Mouse (Mus musculus): ENCODE data around the gene Mybbp1a. TPM values are rescaled to one million over a fixed set of nuclear protein-coding genes. Genes with fewer than 3 reads are reported as not detected.

Gene Mybbp1a
- total and polyA plus RNA-seq, 3 experiments: 174 to 816 (median 245) TPM

GRCm38 (mm10) chr11:72420460-72421122, 20.6 kb upstream of the Mybbp1a start:
- TF ChIP-seq SMC3 (IDR thresholded peaks at IDR 0.05; ENCODE audit: low read depth, low read length) (no peak), KAT2A (IDR thresholded peaks at IDR 0.05; ENCODE audit: insufficient replicate concordance, low read length) (no peak), MAZ (IDR thresholded peaks at IDR 0.05; ENCODE audit: low read depth, low read length) (no peak), NRF1 (IDR thresholded peaks at IDR 0.05; ENCODE audit: low read depth, low read length) (no peak), MEF2A (IDR thresholded peaks at IDR 0.05; ENCODE audit: borderline replicate concordance, low read depth, low read length) (no peak), GABPA (IDR thresholded peaks at IDR 0.05; ENCODE audit: insufficient replicate concordance, low read depth, low read length) (no peak), PAX5 (IDR thresholded peaks at IDR 0.05; ENCODE audit: low read length) (no peak), TBP (conservative IDR thresholded peaks at IDR 0.05; ENCODE audit: low read depth, low read length) (no peak), ETS1 (conservative IDR thresholded peaks at IDR 0.05; ENCODE audit: low read depth, low read length) (no peak), IRF4 (IDR thresholded peaks at IDR 0.05; ENCODE audit: low read depth, low read length) (no peak), ZC3H11A (IDR thresholded peaks at IDR 0.05; ENCODE audit: low read depth, low read length) (no peak), EP300 (IDR thresholded peaks at IDR 0.05; ENCODE audit: low read length) (no peak), E2F4 (IDR thresholded peaks at IDR 0.05; ENCODE audit: insufficient replicate concordance, low read depth, low read length) (no peak), ZNF384 (IDR thresholded peaks at IDR 0.05; ENCODE audit: low read depth, low read length) (no peak), CTCF (conservative IDR thresholded peaks at IDR 0.05 in 1 of 2, IDR thresholded peaks at IDR 0.05 in 1 of 2; ENCODE audit: low read depth in 2 of 2, low read length in 2 of 2) (no peak), ZKSCAN1 (IDR thresholded peaks at IDR 0.05; ENCODE audit: borderline replicate concordance, low read depth, low read length) (no peak), RAD21 (IDR thresholded peaks at IDR 0.05; ENCODE audit: low read depth, low read length) (no peak), MAX (IDR thresholded peaks at IDR 0.05; ENCODE audit: low read length) (no peak), ELF1 (IDR thresholded peaks at IDR 0.05; ENCODE audit: low read depth, low read length) (no peak), MXI1 (IDR thresholded peaks at IDR 0.05; ENCODE audit: low read depth, low read length) (no peak)
- dilution Hi-C loops (cut with MboI; ENCODE audit: extremely low pct_ligation_motif_present, extremely low pct_unique_long_range_greater_than_20kb, low sequenced_read_pairs): no loop called here

More at GRCm38 (mm10) chr11:72420460-72421122, 20.6 kb upstream of the Mybbp1a start:
- in situ Hi-C loops (cut with MboI; ENCODE audit: low pct_ligation_motif_present, low pct_unique_long_range_greater_than_20kb, low sequenced_read_pairs): loop anchor here (5.0 kb wide), 1 partner anchor 78 kb away; no protein-coding TSS in a partner anchor
- no peak for DNase-seq (ENCODE audit: extremely low read depth)
- Histone ChIP-seq H3K4me2 (ENCODE audit: insufficient read depth, low read depth, poor library complexity, severe bottlenecking) (no peak overlapping the region), H3K9ac (ENCODE audit: insufficient read depth, low read depth) (no peak overlapping the region), H3K4me3 (replicated peaks in 1 of 3; ENCODE audit: low read depth in 2 of 3, low read length in 2 of 3, poor library complexity in 1 of 3) (no peak overlapping the region), H3K36me3 (replicated peaks in 1 of 2; ENCODE audit: control insufficient read depth in 1 of 2, insufficient read depth in 1 of 2, low read length in 1 of 2) (no peaks in the 10 kb centered on the region), H3K27ac (ENCODE audit: insufficient read depth, low read depth) (no peak overlapping the region), H3K9me3 (replicated peaks; ENCODE audit: low read length) (peaks cover 5% of the 10 kb centered on the region), H3K27me3 (replicated peaks) (peaks cover 19% of the 10 kb centered on the region), H3K4me1 (ENCODE audit: control insufficient read depth in 1 of 2, insufficient read depth in 2 of 2) (peaks cover 0 to 13% of the 10 kb centered on the region in 2 experiments; a peak in 2 of 4 replicates), H3K79me2 (replicated peaks; ENCODE audit: control insufficient read depth, extremely low read depth, insufficient read depth, poor library complexity, severe bottlenecking) (no peaks in the 10 kb centered on the region)

Measured in CH12.LX (cell line).